Mouse (Mus musculus): ENCODE data around the gene Btn2a2.

DNA sequence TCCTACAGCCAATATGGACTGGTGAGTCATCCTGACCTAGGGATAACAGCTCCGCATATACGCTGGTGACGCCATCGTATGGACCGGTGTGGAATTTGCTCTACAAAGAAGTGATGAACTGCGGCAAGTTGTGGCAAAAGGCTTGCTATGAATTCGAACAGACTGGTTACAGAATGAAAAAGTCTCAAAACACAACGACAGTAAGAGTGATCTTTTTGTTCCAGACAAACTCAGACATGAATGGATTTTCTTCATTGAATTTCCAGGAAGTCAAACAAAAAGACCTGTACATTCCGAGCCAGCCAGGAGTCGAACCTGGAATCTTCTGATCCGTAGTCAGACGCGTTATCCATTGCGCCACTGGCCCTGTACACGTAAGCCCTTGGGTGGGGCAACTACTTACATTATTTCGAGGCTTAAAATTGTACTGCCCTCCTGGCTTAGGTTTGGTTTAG, 42.1 kb downstream of the Btn2a2 start:
- TF ChIP-seq CTCF (IDR thresholded peaks at IDR 0.05; ENCODE audit: borderline replicate concordance, insufficient read depth, low read depth, low read length) (no peak), POLR2A (IDR thresholded peaks at IDR 0.05; ENCODE audit: borderline replicate concordance, insufficient read depth, low read length) (no peak)

All from cerebellum, adult 2 months (tissue).